Mouse (Mus musculus) midbrain, embryonic 16.5 days (tissue): ENCODE data around the gene Slc37a4. TPM values are rescaled to one million over a fixed set of nuclear protein-coding genes. Genes with fewer than 3 reads are reported as not detected.
"Not testable (repeated sequence)": the region's sequence is repeated elsewhere in the genome, so short reads cannot be mapped to it uniquely, and the experiment has no call there.

ENCODE experiments used
- ATAC-seq: fragments of 200-750 bp; cut with Nextera tagmentation; 2 replicates; pipeline ENCODE4 v1.8.0; 2017; ENCODE audit warnings: moderate TSS enrichment
- H3K27ac ChIP-seq: fragments of 300-500 bp; sonication (generic); 2 replicates; pipeline ENCODE4 v1.5.1; 2014; ENCODE audit warnings: mild to moderate bottlenecking, low read length, mixed read lengths
- H3K27me3 ChIP-seq: fragments of 300-500 bp; sonication (generic); 2 replicates; pipeline ENCODE4 v1.6.1; 2014; ENCODE audit warnings: low read depth, low read length, mixed read lengths; ENCODE audit not compliant: control insufficient read depth, insufficient read depth
- H3K36me3 ChIP-seq: fragments of 300-500 bp; sonication (generic); 2 replicates; pipeline ENCODE4 v1.6.1; 2014; ENCODE audit warnings: mild to moderate bottlenecking, low read length, moderate library complexity, mixed read lengths; ENCODE audit not compliant: control insufficient read depth, insufficient read depth
- H3K4me1 ChIP-seq: fragments of 300-500 bp; sonication (generic); 2 replicates; pipeline ENCODE4 v1.6.1; 2014; ENCODE audit warnings: mild to moderate bottlenecking, low read length, mixed read lengths; ENCODE audit not compliant: control insufficient read depth, insufficient read depth
- H3K4me2 ChIP-seq: fragments of 300-500 bp; sonication (generic); 2 replicates; pipeline ENCODE4 v1.6.1; 2014; ENCODE audit warnings: mild to moderate bottlenecking, low read length, mixed read lengths
- H3K4me3 ChIP-seq: fragments of 300-500 bp; sonication (generic); 2 replicates; pipeline ENCODE4 v1.5.1; 2014; ENCODE audit warnings: low read depth, mild to moderate bottlenecking, low read length, moderate library complexity, mixed read lengths
- H3K9ac ChIP-seq: fragments of 300-500 bp; sonication (generic); 2 replicates; pipeline ENCODE4 v1.6.1; 2014; ENCODE audit warnings: low read depth, low read length, mixed read lengths
- H3K9me3 ChIP-seq: fragments of 300-500 bp; sonication (generic); replicated peaks from 2 replicates; pipeline ENCODE4 v1.6.1; 2014; ENCODE audit warnings: mild to moderate bottlenecking, low read length, mixed read lengths; ENCODE audit not compliant: control insufficient read depth, poor library complexity, severe bottlenecking
- WGBS: fragments of 180-500 bp; shearing (Covaris S2); extraction: QIAGEN DNeasy Blood & Tissue Kit; methylation state at CpG from one replicate; pipeline ENCODE4 v1.1.7; 2014; 5-methylcytosine and 5-hydroxymethylcytosine counted together
- microRNA-seq: library from miRNA; unstranded; fragments of <30 nt; microRNA quantifications from one replicate; pipeline ENCODE4, GENCODE M21; 2017
- polyA plus RNA-seq: library from polyadenylated mRNA; unstranded; fragments of >200 nt; fragmentation: Nextera tagmentation; extraction: Ambion mirVana; gene quantifications from 2 replicates; pipeline ENCODE4 v1.2.1, GENCODE M21; 2015

The Slc37a4 gene
- polyA plus RNA-seq, 1 experiment from 2014 or later = 43.1 TPM

DNA sequence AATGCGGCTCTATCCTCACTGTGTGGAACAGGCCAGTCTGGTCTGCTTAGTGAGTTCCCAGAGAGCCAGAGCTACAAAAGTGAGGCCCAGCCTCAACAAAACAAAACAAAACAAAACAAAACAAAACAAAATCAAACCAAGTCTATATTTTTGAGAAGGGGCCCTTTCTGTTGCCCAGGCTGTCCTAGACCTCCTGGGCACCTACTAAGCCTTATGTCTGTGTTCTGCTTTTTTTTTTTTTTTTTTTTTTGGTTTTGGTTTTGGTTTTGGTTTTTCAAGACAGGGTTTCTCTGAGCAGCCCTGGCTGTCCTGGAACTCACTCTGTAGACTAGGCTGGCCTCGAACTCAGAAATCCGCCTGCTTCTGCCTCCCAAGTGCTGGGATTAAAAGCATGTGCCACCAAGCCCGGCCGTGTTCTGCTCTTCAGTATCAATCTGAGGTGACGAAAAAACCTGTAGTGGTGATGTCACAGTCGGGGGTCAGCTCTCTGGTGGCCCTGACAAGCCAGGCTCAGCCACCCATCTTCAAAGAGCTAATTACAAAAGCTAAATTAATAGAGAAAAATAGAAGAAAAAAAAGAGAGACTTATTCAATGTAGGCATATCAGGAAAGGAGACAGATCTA, 47.9 kb downstream of the Slc37a4 start:
- ATAC-seq, H3K4me1 ChIP-seq, H3K27ac ChIP-seq, H3K36me3 ChIP-seq, H3K4me2 ChIP-seq, H3K9me3 ChIP-seq, H3K9ac ChIP-seq, H3K4me3 ChIP-seq, H3K27me3 ChIP-seq: not testable (repeated sequence)
- WGBS = 89% methylated on average over 7 of the region's 7 CpGs

- Histone ChIP-seq H3K4me3 (no peak overlapping the region), H3K27me3 (no peaks in the 10 kb centered on the region), H3K36me3 (no peaks in the 10 kb centered on the region), H3K9me3 (no peaks in the 10 kb centered on the region), H3K27ac (no peak overlapping the region), H3K9ac (no peak overlapping the region), H3K4me2 (no peak overlapping the region), H3K4me1 (peaks cover 11% of the 10 kb centered on the region; the same call in 1 of the 2 replicates)
- ATAC-seq = no peak
Measured at GRCm38 (mm10) chr9:44450387-44450786, 53.7 kb downstream of the Slc37a4 start.

Small RNA genes within 50 kb of the gene (microRNA-seq; reads per million reads assigned to microRNA genes)
- not detected for gene Mir7085

Other genes with a start within 250 kb of the Slc37a4 start
- gene Cbl, start 162.8 kb upstream of the Slc37a4 start, polyA plus RNA-seq = 21.7 and 26.5 TPM in 2 replicates
- 1.5 TPM in 1 of 2 replicates, not detected in the other for gene Ccdc153, start 156.2 kb upstream of the Slc37a4 start, polyA plus RNA-seq
- gene Pdzd3, start 145.4 kb upstream of the Slc37a4 start, polyA plus RNA-seq = 0.72 and 0.82 TPM in 2 replicates
- gene Nlrx1, start 128.3 kb upstream of the Slc37a4 start, polyA plus RNA-seq = 5.1 and 6.1 TPM in 2 replicates
- gene Abcg4, start 108.2 kb upstream of the Slc37a4 start, polyA plus RNA-seq = 29.7 and 33.9 TPM in 2 replicates
- 28.7 and 30.0 TPM in 2 replicates for gene Hinfp, start 91.2 kb upstream of the Slc37a4 start, polyA plus RNA-seq
- gene C2cd2l, start 76.6 kb upstream of the Slc37a4 start, polyA plus RNA-seq = 22.3 and 24.8 TPM in 2 replicates
- 36.1 and 39.6 TPM in 2 replicates for gene Dpagt1, start 70.8 kb upstream of the Slc37a4 start, polyA plus RNA-seq
- gene H2afx, start 62.2 kb upstream of the Slc37a4 start, polyA plus RNA-seq = 112 and 124 TPM in 2 replicates
- 54.7 and 56.2 TPM in 2 replicates for gene Hmbs, start 52.6 kb upstream of the Slc37a4 start, polyA plus RNA-seq
- gene Vps11, start 35.2 kb upstream of the Slc37a4 start, polyA plus RNA-seq = 40.6 and 45.6 TPM in 2 replicates
- gene Hyou1, start 17.4 kb upstream of the Slc37a4 start, polyA plus RNA-seq = 26.8 and 28.2 TPM in 2 replicates
- gene Rps25, start 10.3 kb downstream of the Slc37a4 start, polyA plus RNA-seq = 826 and 926 TPM in 2 replicates
- gene Trappc4, start 10.7 kb downstream of the Slc37a4 start, polyA plus RNA-seq = 330 and 343 TPM in 2 replicates
- 35.7 and 39.2 TPM in 2 replicates for gene Ccdc84, start 21.7 kb downstream of the Slc37a4 start, polyA plus RNA-seq
- gene Foxr1, start 44.3 kb downstream of the Slc37a4 start, polyA plus RNA-seq = not detected in 2 replicates
- not detected in 2 replicates for gene Upk2, start 58.1 kb downstream of the Slc37a4 start, polyA plus RNA-seq
- 10.7 and 10.8 TPM in 2 replicates for gene Bcl9l, start 86.0 kb downstream of the Slc37a4 start, polyA plus RNA-seq
- 0.07 TPM in 1 of 2 replicates, not detected in the other for gene Cxcr5, start 165.0 kb downstream of the Slc37a4 start, polyA plus RNA-seq
- 15.2 and 19.1 TPM in 2 replicates for gene Ddx6, start 208.0 kb downstream of the Slc37a4 start, polyA plus RNA-seq